Mouse (Mus musculus): ENCODE results near the gene Asdurf.

DNA sequence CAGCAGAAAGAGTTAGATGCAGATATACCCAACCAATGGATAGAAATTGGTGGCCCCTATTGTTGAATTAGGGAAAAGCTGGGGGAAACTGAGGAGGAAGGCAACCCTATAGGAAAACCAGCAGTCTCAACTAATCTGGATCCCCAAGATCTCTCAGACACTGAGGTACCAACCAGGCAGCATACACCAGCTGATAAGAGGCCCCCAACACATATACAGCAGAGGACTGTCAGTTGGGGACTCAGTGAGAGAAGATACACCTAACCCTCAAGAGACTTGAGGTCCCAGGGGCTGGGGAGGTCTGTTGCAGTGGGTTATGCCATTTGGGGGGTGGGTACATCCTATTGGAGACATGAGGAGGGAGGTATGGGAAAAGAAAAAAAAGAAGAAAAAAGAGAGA lies 17.0 kb downstream of the Asdurf start:
- TF ChIP-seq CTCF (IDR thresholded peaks at IDR 0.05; ENCODE audit: low read depth, low read length): no peak
- no peak for TF ChIP-seq POLR2A (IDR thresholded peaks at IDR 0.05; ENCODE audit: borderline replicate concordance, low read depth, low read length)

Data from bone marrow macrophage, adult 2 months (primary cell).